Comparison of ENCODE assay signal across 9 mouse cellular contexts in genomic region chrX:93674432-93674831, GRCm38 (mm10). TPM values are rescaled to one million over a fixed set of nuclear protein-coding genes. Genes with fewer than 3 reads are reported as not detected.
DNase-seq lines count a peak whose midpoint lies in the region; ATAC-seq lines count a peak whose summit lies in the region.
"Had no signal": no experiment of that assay in that cellular context is flagged by ENCODE, and none has a peak within 500 bp of the region (broad histone marks: within the 10 kb centered on the region; RNA-seq: fewer than 3 reads in every experiment).

No protein-coding gene starts in this region.

- no peaks in the 10 kb centered on the region for H3K36me3 ChIP-seq in heart, embryonic 13.5 days
- no peaks in the 10 kb centered on the region for H3K36me3 ChIP-seq in hindbrain, embryonic 15.5 days
- no peaks in the 10 kb centered on the region for H3K36me3 ChIP-seq in midbrain, embryonic 11.5 days (ENCODE audit: control insufficient read depth, insufficient read depth, low read length)

- H3K9me3 ChIP-seq in heart, embryonic 13.5 days = no peaks in the 10 kb centered on the region
- no peaks in the 10 kb centered on the region for H3K9me3 ChIP-seq in hindbrain, embryonic 15.5 days
- no peaks in the 10 kb centered on the region for H3K9me3 ChIP-seq in midbrain, embryonic 11.5 days (ENCODE audit: control insufficient read depth, low read length)

- H3K4me3 ChIP-seq in heart, embryonic 13.5 days = peak overlapping the region; percentile 51
- peak overlapping the region; percentile 41 for H3K4me3 ChIP-seq in hindbrain, embryonic 15.5 days
- 0 out of 2 replicates have a peak overlapping the region, but pooled peaks have one; percentile 22 for H3K4me3 ChIP-seq in midbrain, embryonic 11.5 days (ENCODE audit: low read depth, low read length)

- no peak for ATAC-seq in heart, embryonic 13.5 days (ENCODE audit: extremely low read depth, insufficient number of reproducible peaks, low FRiP score, low TSS enrichment)
- peak; percentile 39; the same call in 1 of the 2 replicates for ATAC-seq in hindbrain, embryonic 15.5 days (ENCODE audit: low FRiP score, low read depth)
- ATAC-seq in midbrain, embryonic 11.5 days (ENCODE audit: low FRiP score) = peak; percentile 17; the same call in 1 of the 2 replicates
- ATAC-seq in activated CD4-positive, CD25-positive, alpha-beta regulatory T cell, adult 4 months = no peak

- peak overlapping the region; percentile 65 for H3K27ac ChIP-seq in heart, embryonic 13.5 days (replicated peaks)
- peak overlapping the region; percentile 92 for H3K27ac ChIP-seq in hindbrain, embryonic 15.5 days (replicated peaks)
- peak overlapping the region; percentile 82 for H3K27ac ChIP-seq in midbrain, embryonic 11.5 days (ENCODE audit: low read depth, low read length)

- peaks cover 5% of the 10 kb centered on the region for H3K4me1 ChIP-seq in heart, embryonic 13.5 days
- H3K4me1 ChIP-seq in hindbrain, embryonic 15.5 days (replicated peaks) = peaks cover 3% of the 10 kb centered on the region; the same call in 1 of the 2 replicates
- H3K4me1 ChIP-seq in midbrain, embryonic 11.5 days (ENCODE audit: control insufficient read depth, insufficient read depth, low read length) = no peaks in the 10 kb centered on the region; the same call in 1 of the 2 replicates

- no peak for DNase-seq in heart, adult 9 months (ENCODE audit: low spot score in 2 of 2)
- peak; percentile 1 for DNase-seq in brain, adult 2 months (ENCODE audit: low read depth, low spot score)
- DNase-seq in midbrain, embryonic 11.5 days (ENCODE audit: low spot score, missing footprints) = no peak
- DNase-seq in gastrocnemius, postnatal 25 days = no peak
- DNase-seq in right cerebral cortex, postnatal 14 days = no peak

- H3K4me2 ChIP-seq in heart, embryonic 13.5 days = peak overlapping the region; percentile 75
- H3K4me2 ChIP-seq in hindbrain, embryonic 15.5 days = peak overlapping the region; percentile 56
- H3K4me2 ChIP-seq in midbrain, embryonic 11.5 days = peak overlapping the region; percentile 41; the same call in 1 of the 2 replicates

- no peak overlapping the region for H3K9ac ChIP-seq in heart, embryonic 13.5 days
- H3K9ac ChIP-seq in hindbrain, embryonic 15.5 days = 0 out of 2 replicates have a peak overlapping the region, but pooled peaks have one; percentile 16
- H3K9ac ChIP-seq in midbrain, embryonic 11.5 days (ENCODE audit: low read length) = no peak overlapping the region

- peaks cover 4% of the 10 kb centered on the region; the same call in 1 of the 2 replicates for H3K27me3 ChIP-seq in heart, embryonic 13.5 days (replicated peaks)
- H3K27me3 ChIP-seq in hindbrain, embryonic 15.5 days = no peaks in the 10 kb centered on the region
- no peaks in the 10 kb centered on the region for H3K27me3 ChIP-seq in midbrain, embryonic 11.5 days (ENCODE audit: control insufficient read depth, insufficient read depth, low read length)
- H3K27me3 ChIP-seq: CH12.LX had no signal

- 20% methylated on average over 3 of the region's 3 CpGs for WGBS in heart, embryonic 13.5 days
- 46% methylated on average over 3 of the region's 3 CpGs for WGBS in hindbrain, embryonic 15.5 days
- 42% methylated on average over 3 of the region's 3 CpGs for WGBS in midbrain, embryonic 11.5 days

RNA-seq across cellular contexts. Expression of gene Pcyt1b, which starts 19.8 kb away (rescaled TPM):
- polyA plus RNA-seq in heart, embryonic 13.5 days (2015; fragmentation: Nextera tagmentation; extraction: Ambion mirVana) = 1.5 and 1.8 TPM in 2 replicates
- polyA plus RNA-seq in hindbrain, embryonic 15.5 days (2015; fragmentation: Nextera tagmentation; extraction: Ambion mirVana) = 23.1 and 23.9 TPM in 2 replicates
- polyA plus RNA-seq in midbrain, embryonic 11.5 days (2014; fragmentation: Nextera tagmentation; extraction: Ambion mirVana) = 7.2 and 9.6 TPM in 2 replicates
- total RNA-seq in gastrocnemius, postnatal 25 days (2021) = under 1 TPM; 0.08 to 0.21 TPM
- 1 to 10 TPM; 1.7 to 2.4 TPM for polyA plus RNA-seq in activated CD4-positive, CD25-positive, alpha-beta regulatory T cell, adult 4 months (2017; shearing (Covaris generic))

RNA-seq across cellular contexts. Expression of gene Pola1, which starts 42.5 kb away (rescaled TPM):
- 9.8 and 10.8 TPM in 2 replicates for polyA plus RNA-seq in heart, embryonic 13.5 days (2015; fragmentation: Nextera tagmentation; extraction: Ambion mirVana)
- 4.9 and 6.0 TPM in 2 replicates for polyA plus RNA-seq in hindbrain, embryonic 15.5 days (2015; fragmentation: Nextera tagmentation; extraction: Ambion mirVana)
- polyA plus RNA-seq in midbrain, embryonic 11.5 days (2014; fragmentation: Nextera tagmentation; extraction: Ambion mirVana) = 21.9 and 26.5 TPM in 2 replicates
- 1 to 10 TPM; 2.5 to 3.1 TPM for total RNA-seq in gastrocnemius, postnatal 25 days (2021)
- polyA plus RNA-seq in activated CD4-positive, CD25-positive, alpha-beta regulatory T cell, adult 4 months (2017; shearing (Covaris generic)) = 10 to 100 TPM in 1 of 2 experiments, 1 to 10 TPM in 1; 9.9 to 12.6 TPM

Comparison
In these comparisons a context has a peak if more than half of its experiments do, and no peak if none do; other contexts are left out.
1. ATAC-seq: peak in hindbrain, embryonic 15.5 days (single experiment) and midbrain, embryonic 11.5 days (single experiment); none in heart, embryonic 13.5 days (single experiment) and activated CD4-positive, CD25-positive, alpha-beta regulatory T cell, adult 4 months (single experiment).
2. Peak in every context shown above with its lines, with median percentiles within 50 percentile points of each other: H3K27ac ChIP-seq, H3K4me2 ChIP-seq and H3K4me3 ChIP-seq.